Mouse (Mus musculus): ENCODE measurements at regions not wholly inside any gene's neighbourhood (a gene's known extent, or its start where the extent isn't known, plus 50 kb on each side); places are given as distances from the start of the nearest gene placed in this dataset.

DNA sequence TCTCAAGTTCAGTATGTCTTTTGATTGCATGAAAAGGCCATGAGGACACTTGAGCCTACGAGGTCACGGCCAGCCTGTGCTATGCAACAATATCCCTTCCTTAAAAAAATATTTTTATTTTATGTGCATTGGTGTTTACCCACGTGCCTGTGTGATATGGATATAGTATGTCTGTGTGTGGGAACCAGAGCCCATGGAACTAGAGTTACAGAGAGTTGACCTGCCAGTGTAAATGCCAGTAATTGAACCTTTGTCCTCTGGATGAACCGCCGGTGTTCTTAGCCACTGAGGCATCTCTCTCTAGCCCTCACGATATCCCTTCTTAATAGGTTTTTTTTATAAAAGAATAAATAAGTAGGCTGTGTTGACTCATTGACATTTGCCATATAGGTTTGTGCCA, 270.0 kb downstream of the Samd5 start:
- DNase-seq (ENCODE audit: low spot score) (no peak), ATAC-seq (ENCODE audit: low FRiP score, low read depth) (no peak)
- H3K36me3 ChIP-seq (ENCODE audit: control insufficient read depth, insufficient read depth, low read length): no peaks in the 10 kb centered on the region
- no peaks in the 10 kb centered on the region for H3K27me3 ChIP-seq (ENCODE audit: control insufficient read depth, insufficient read depth, low read length)
- H3K9ac ChIP-seq (ENCODE audit: low read depth, low read length, severe bottlenecking): no peak overlapping the region
- WGBS: 84% methylated on average over 6 of the region's 6 CpGs
- no peak overlapping the region for H3K27ac ChIP-seq (replicated peaks; ENCODE audit: low read depth, low read length)
- H3K4me2 ChIP-seq (replicated peaks; ENCODE audit: low read depth, low read length, severe bottlenecking): no peak overlapping the region
- H3K4me3 ChIP-seq (replicated peaks; ENCODE audit: low read length): no peak overlapping the region
- H3K9me3 ChIP-seq (ENCODE audit: control insufficient read depth, low read length): no peaks in the 10 kb centered on the region
- no peak for TF ChIP-seq POLR2A (IDR thresholded peaks at IDR 0.05; ENCODE audit: borderline replicate concordance, extremely low read depth, insufficient read depth, insufficient read length)
- H3K4me1 ChIP-seq (ENCODE audit: control insufficient read depth, insufficient read depth, low read length): peaks cover 4% of the 10 kb centered on the region

- no peak overlapping the region for H3K4me3 ChIP-seq (replicated peaks; ENCODE audit: low read length)
- no peaks in the 10 kb centered on the region for H3K36me3 ChIP-seq (ENCODE audit: control insufficient read depth, insufficient read depth, low read length)
- TF ChIP-seq POLR2A (IDR thresholded peaks at IDR 0.05; ENCODE audit: borderline replicate concordance, extremely low read depth, insufficient read depth, insufficient read length): no peak
- H3K9ac ChIP-seq (ENCODE audit: low read depth, low read length, severe bottlenecking): no peak overlapping the region
- H3K27me3 ChIP-seq (ENCODE audit: control insufficient read depth, insufficient read depth, low read length): no peaks in the 10 kb centered on the region
- peak; percentile 20 for DNase-seq (ENCODE audit: low spot score)
- H3K27ac ChIP-seq (replicated peaks; ENCODE audit: low read depth, low read length): no peak overlapping the region
- 51% methylated on average over 15 of the region's 15 CpGs for WGBS
- H3K4me1 ChIP-seq (ENCODE audit: control insufficient read depth, insufficient read depth, low read length): peaks cover 4% of the 10 kb centered on the region
- ATAC-seq (ENCODE audit: low FRiP score, low read depth): peak; percentile 47; the same call in 1 of the 2 replicates
- H3K9me3 ChIP-seq (ENCODE audit: control insufficient read depth, low read length): no peaks in the 10 kb centered on the region
- no peak overlapping the region for H3K4me2 ChIP-seq (replicated peaks; ENCODE audit: low read depth, low read length, severe bottlenecking)
Measured at GRCm38 (mm10) chr10:9400911-9401617, 273.9 kb downstream of the Samd5 start.

DNA sequence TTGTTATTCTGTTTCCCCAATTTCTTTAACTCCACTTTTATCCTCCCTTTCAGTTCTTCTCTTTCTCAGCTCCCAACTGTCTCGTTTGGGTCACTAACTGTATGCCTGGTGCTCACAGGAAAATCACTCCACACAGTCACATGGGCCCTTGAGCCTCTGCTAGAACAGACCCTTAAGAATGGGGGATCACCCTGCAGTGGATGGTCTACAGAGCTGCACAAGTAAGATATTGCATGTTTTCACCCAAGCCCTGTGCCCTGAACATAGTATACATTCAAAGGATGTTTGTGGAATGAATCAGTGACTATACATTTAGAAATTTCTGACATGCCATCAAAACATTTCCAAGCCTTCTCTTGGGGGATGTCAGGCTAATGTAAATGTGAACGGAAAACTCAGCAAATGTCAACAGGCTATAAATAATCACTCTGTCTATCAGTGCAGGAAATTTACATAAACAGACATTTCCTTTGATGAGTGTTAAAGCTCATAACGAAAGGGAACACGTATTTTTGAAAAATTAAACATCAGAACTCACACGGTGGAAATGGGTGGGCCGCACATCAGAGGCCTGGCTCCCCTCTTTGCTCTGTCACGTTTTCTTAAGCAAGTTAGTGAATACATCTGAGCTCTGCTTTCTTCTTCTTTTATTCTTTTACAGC, 297.4 kb downstream of the Samd5 start:
- no peak overlapping the region for H3K27ac ChIP-seq (replicated peaks; ENCODE audit: low read depth, low read length)
- no peaks in the 10 kb centered on the region for H3K9me3 ChIP-seq (ENCODE audit: control insufficient read depth, low read length)
- no peak for DNase-seq (ENCODE audit: low spot score)
- H3K9ac ChIP-seq (ENCODE audit: low read depth, low read length, severe bottlenecking): no peak overlapping the region
- no peak overlapping the region for H3K4me3 ChIP-seq (replicated peaks; ENCODE audit: low read length)
- H3K36me3 ChIP-seq (ENCODE audit: control insufficient read depth, insufficient read depth, low read length): no peaks in the 10 kb centered on the region
- WGBS: 61% methylated on average over 7 of the region's 7 CpGs
- no peak for TF ChIP-seq POLR2A (IDR thresholded peaks at IDR 0.05; ENCODE audit: borderline replicate concordance, extremely low read depth, insufficient read depth, insufficient read length)
- H3K27me3 ChIP-seq (ENCODE audit: control insufficient read depth, insufficient read depth, low read length): no peaks in the 10 kb centered on the region
- no peak for ATAC-seq (ENCODE audit: low FRiP score, low read depth)
- H3K4me2 ChIP-seq (replicated peaks; ENCODE audit: low read depth, low read length, severe bottlenecking): no peak overlapping the region
- no peaks in the 10 kb centered on the region for H3K4me1 ChIP-seq (ENCODE audit: control insufficient read depth, insufficient read depth, low read length)

DNA sequence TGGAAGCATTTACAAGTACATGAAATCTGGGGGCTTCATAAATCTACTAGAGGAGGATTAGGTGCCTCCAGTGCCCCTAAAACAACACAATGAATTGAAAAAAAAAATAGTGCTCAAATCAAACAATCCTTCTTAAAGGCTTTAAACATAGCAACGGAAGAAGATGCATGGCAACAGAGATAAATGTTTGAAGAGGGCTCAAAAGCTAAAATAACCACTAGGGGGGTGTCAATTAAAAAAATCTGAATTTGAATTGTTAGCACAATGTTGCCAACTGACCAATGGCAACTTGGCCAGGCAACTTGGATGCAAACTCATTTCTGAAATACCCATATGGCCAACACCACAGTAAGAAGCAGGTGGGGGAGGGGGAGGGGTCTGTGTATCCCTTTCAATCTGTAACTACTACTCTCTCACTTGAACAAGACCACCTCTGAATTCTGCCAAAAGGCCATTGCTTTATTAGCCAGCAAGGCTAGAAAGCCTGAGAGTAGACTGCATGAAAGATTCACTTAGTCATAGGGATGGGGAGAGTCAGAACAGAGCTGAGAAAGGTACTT, 312.6 kb downstream of the Samd5 start:
- DNase-seq (ENCODE audit: low spot score) (no peak), ATAC-seq (ENCODE audit: low FRiP score, low read depth) (no peak)
- no peak for TF ChIP-seq POLR2A (IDR thresholded peaks at IDR 0.05; ENCODE audit: borderline replicate concordance, extremely low read depth, insufficient read depth, insufficient read length)
- no peak overlapping the region for H3K9ac ChIP-seq (ENCODE audit: low read depth, low read length, severe bottlenecking)
- H3K27ac ChIP-seq (replicated peaks; ENCODE audit: low read depth, low read length): no peak overlapping the region
- no peaks in the 10 kb centered on the region for H3K4me1 ChIP-seq (ENCODE audit: control insufficient read depth, insufficient read depth, low read length)
- no peak overlapping the region for H3K4me3 ChIP-seq (replicated peaks; ENCODE audit: low read length)
- WGBS: 73% methylated on average over 1 of the region's 1 CpGs
- no peaks in the 10 kb centered on the region for H3K36me3 ChIP-seq (ENCODE audit: control insufficient read depth, insufficient read depth, low read length)
- H3K4me2 ChIP-seq (replicated peaks; ENCODE audit: low read depth, low read length, severe bottlenecking): no peak overlapping the region
- no peaks in the 10 kb centered on the region for H3K27me3 ChIP-seq (ENCODE audit: control insufficient read depth, insufficient read depth, low read length)
- H3K9me3 ChIP-seq (ENCODE audit: control insufficient read depth, low read length): no peaks in the 10 kb centered on the region

DNA sequence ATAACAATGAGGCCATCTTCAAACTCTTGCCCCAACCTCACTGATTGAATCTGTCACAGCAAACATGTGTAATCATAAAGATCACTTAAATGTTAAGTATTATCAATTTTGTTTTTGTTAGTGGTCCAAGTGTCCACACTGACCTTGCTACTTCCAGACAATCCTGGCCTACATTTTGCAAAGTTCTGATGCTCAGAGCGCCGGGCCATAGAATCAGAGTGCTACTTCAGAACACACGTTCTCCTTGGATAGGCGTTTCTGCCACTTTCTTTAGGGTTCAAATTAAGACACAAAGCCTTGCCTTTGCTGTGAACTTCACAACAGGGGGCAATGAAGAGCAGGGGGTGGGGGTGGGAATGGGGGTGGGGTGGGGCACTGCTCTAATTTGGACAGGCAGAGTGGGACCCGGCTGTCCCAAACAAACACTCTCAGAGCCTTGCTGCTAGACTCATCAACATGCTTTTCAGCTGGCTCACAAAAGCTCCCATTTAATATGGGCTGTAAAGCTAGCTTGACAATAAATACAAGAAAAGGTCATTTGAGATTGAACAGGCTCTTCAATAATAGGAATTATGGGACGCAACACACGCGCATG, 336.7 kb downstream of the Samd5 start:
- H3K9me3 ChIP-seq (ENCODE audit: control insufficient read depth, low read length): no peaks in the 10 kb centered on the region
- no peak for DNase-seq (ENCODE audit: low spot score)
- no peaks in the 10 kb centered on the region for H3K36me3 ChIP-seq (ENCODE audit: control insufficient read depth, insufficient read depth, low read length)
- no peak overlapping the region for H3K27ac ChIP-seq (replicated peaks; ENCODE audit: low read depth, low read length)
- no peak for TF ChIP-seq POLR2A (IDR thresholded peaks at IDR 0.05; ENCODE audit: borderline replicate concordance, extremely low read depth, insufficient read depth, insufficient read length)
- H3K4me2 ChIP-seq (replicated peaks; ENCODE audit: low read depth, low read length, severe bottlenecking): no peak overlapping the region
- 55% methylated on average over 8 of the region's 8 CpGs for WGBS
- H3K4me3 ChIP-seq (replicated peaks; ENCODE audit: low read length): no peak overlapping the region
- ATAC-seq (ENCODE audit: low FRiP score, low read depth): no peak
- H3K9ac ChIP-seq (ENCODE audit: low read depth, low read length, severe bottlenecking): no peak overlapping the region
- no peaks in the 10 kb centered on the region for H3K27me3 ChIP-seq (ENCODE audit: control insufficient read depth, insufficient read depth, low read length)
- H3K4me1 ChIP-seq (ENCODE audit: control insufficient read depth, insufficient read depth, low read length): no peaks in the 10 kb centered on the region
